Mouse (Mus musculus): ENCODE measurements around the gene Cnih2.
"Not testable (repeated sequence)": the region's sequence is repeated elsewhere in the genome, so short reads cannot be mapped to it uniquely, and the experiment has no call there.

Gene Cnih2

GRCm38 (mm10) chr19:5087884-5088728 is 10.2 kb downstream of the Cnih2 start, which contains the start of gene Yif1a:
Yif1a (plus strand) TSS chr19:5088538.
- peaks cover 32% of the 10 kb centered on the region for H3K27me3 ChIP-seq (ENCODE audit: insufficient read depth, low read length)
- H3K9me3 ChIP-seq (ENCODE audit: low read length): no peaks in the 10 kb centered on the region
- peak; percentile 22; the same call in 1 of the 2 replicates for TF ChIP-seq CTCF (conservative IDR thresholded peaks at IDR 0.05; ENCODE audit: low read length)
- no peak for TF ChIP-seq POU5F1 (IDR thresholded peaks at IDR 0.05; ENCODE audit: borderline replicate concordance, low read length)
- peak; percentile 5; the same call in 1 of the 2 replicates for TF ChIP-seq NANOG (IDR thresholded peaks at IDR 0.05; ENCODE audit: borderline replicate concordance, low read length)
- H3K36me3 ChIP-seq (ENCODE audit: insufficient read depth, low read length): peaks cover 39% of the 10 kb centered on the region
- H3K4me3 ChIP-seq (replicated peaks; ENCODE audit: low read length): peak within 1 kb of the TSS; percentile 98
- H3K4me1 ChIP-seq (replicated peaks; ENCODE audit: low read depth, low read length): peaks cover 65% of the 10 kb centered on the region

- H3K27me3 ChIP-seq (ENCODE audit: insufficient read depth, low read length): peaks cover 48% of the 10 kb centered on the region
- H3K9me3 ChIP-seq (ENCODE audit: low read length); H3K4me3 ChIP-seq (replicated peaks; ENCODE audit: low read length): not testable (repeated sequence)
- peaks cover 24% of the 10 kb centered on the region for H3K36me3 ChIP-seq (ENCODE audit: insufficient read depth, low read length)
- TF ChIP-seq CTCF (conservative IDR thresholded peaks at IDR 0.05; ENCODE audit: low read length): peak; percentile 42
- H3K4me1 ChIP-seq (replicated peaks; ENCODE audit: low read depth, low read length): peaks cover 75% of the 10 kb centered on the region
These were observed 11.8 kb downstream of the Cnih2 start for GRCm38 (mm10) chr19:5086533-5086932.

GRCm38 (mm10) chr19:5085145-5085863 is 13.0 kb downstream of the Cnih2 start, which contains the start of gene Tmem151a:
Tmem151a (minus strand) TSS chr19:5085531.
- Histone ChIP-seq H3K4me3 (replicated peaks; ENCODE audit: low read length) (peak within 1 kb of the TSS; percentile 83), H3K36me3 (ENCODE audit: insufficient read depth, low read length) (peaks cover 11% of the 10 kb centered on the region), H3K4me1 (replicated peaks; ENCODE audit: low read depth, low read length) (peaks cover 75% of the 10 kb centered on the region), H3K9me3 (ENCODE audit: low read length) (no peaks in the 10 kb centered on the region), H3K27me3 (ENCODE audit: insufficient read depth, low read length) (peaks cover 60% of the 10 kb centered on the region)
- TF ChIP-seq NANOG (IDR thresholded peaks at IDR 0.05; ENCODE audit: borderline replicate concordance, low read length) (no peak), CTCF (conservative IDR thresholded peaks at IDR 0.05; ENCODE audit: low read length) (no peak), POU5F1 (IDR thresholded peaks at IDR 0.05; ENCODE audit: borderline replicate concordance, low read length) (no peak)

GRCm38 (mm10) chr19:5084834-5085144 is 13.5 kb downstream of the Cnih2 start:
- H3K27me3 ChIP-seq (ENCODE audit: insufficient read depth, low read length): peaks cover 65% of the 10 kb centered on the region
- H3K4me3 ChIP-seq (replicated peaks; ENCODE audit: low read length): peak overlapping the region; percentile 83
- H3K4me1 ChIP-seq (replicated peaks; ENCODE audit: low read depth, low read length): peaks cover 73% of the 10 kb centered on the region
- peaks cover 6% of the 10 kb centered on the region for H3K36me3 ChIP-seq (ENCODE audit: insufficient read depth, low read length)
- TF ChIP-seq CTCF (conservative IDR thresholded peaks at IDR 0.05; ENCODE audit: low read length) (no peak), POU5F1 (IDR thresholded peaks at IDR 0.05; ENCODE audit: borderline replicate concordance, low read length) (no peak), NANOG (IDR thresholded peaks at IDR 0.05; ENCODE audit: borderline replicate concordance, low read length) (no peak)
- H3K9me3 ChIP-seq (ENCODE audit: low read length): no peaks in the 10 kb centered on the region

DNA sequence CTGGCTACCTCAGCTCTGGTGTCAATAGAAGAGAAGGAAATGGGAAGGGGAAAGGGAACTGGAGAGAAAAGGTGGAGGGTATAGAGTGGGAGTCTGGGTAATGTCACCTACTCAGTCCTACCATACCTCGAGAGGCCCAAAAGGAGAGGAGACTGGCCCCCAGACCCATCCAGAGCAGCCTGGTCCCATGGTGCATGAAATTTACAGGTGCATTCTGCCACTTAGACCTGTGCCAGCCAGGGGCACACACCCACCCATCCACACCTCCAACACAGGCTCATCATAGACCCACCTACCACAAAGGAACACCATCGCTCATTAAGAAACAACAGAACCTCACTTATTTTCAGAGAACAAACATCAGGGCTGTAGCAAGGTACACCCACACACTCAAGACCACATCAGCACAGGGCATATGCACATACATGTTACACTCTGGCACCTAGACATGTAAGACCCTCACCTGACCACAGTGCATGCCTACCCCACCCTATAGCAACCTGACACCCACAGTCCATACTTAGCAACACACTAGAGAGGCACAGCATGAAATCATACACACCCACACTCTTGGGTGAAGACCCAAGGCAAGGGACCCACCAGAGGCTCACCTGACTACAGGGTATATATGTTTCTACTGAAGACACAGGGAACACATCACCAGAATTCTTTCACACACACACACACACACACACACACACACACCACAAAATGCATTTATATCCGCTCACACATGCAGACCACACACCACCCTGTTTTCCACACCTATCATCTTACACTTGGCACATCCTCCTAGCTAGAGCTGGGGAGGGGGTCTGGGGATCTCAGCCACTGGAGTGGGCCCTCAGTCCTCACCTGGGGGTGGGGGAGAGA is 14.1 kb downstream of the Cnih2 start:
- Histone ChIP-seq H3K27me3 (ENCODE audit: insufficient read depth, low read length) (peaks cover 68% of the 10 kb centered on the region), H3K9me3 (ENCODE audit: low read length) (no peaks in the 10 kb centered on the region), H3K4me1 (replicated peaks; ENCODE audit: low read depth, low read length) (peaks cover 68% of the 10 kb centered on the region), H3K4me3 (replicated peaks; ENCODE audit: low read length) (peak overlapping the region; percentile 83), H3K36me3 (ENCODE audit: insufficient read depth, low read length) (peaks cover under 1% of the 10 kb centered on the region)
- TF ChIP-seq CTCF (conservative IDR thresholded peaks at IDR 0.05; ENCODE audit: low read length): no peak
- TF ChIP-seq POU5F1 (IDR thresholded peaks at IDR 0.05; ENCODE audit: borderline replicate concordance, low read length): no peak
- no peak for TF ChIP-seq NANOG (IDR thresholded peaks at IDR 0.05; ENCODE audit: borderline replicate concordance, low read length)

DNA sequence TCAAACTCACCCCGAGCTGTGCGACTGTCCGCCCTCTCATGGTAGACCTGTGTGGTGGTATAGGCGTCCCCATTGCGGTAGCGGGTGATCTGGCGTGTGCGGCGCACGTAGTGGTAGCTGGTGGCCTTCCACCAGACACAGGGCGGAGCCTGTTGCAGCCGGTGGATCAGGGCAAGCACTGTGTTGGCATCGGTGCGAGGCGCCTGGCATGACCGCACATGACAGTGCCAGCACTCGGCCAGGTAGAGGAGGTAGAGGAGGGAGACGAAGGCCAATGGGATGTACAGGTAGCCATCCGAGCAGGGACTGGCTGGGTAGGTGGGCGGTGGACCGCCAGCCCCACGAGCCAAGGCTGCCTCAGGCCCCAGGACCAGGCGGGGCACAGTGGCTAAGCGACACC is 15.7 kb downstream of the Cnih2 start:
- peak overlapping the region; percentile 73 for H3K4me3 ChIP-seq (replicated peaks; ENCODE audit: low read length)
- peaks cover 60% of the 10 kb centered on the region for H3K4me1 ChIP-seq (replicated peaks; ENCODE audit: low read depth, low read length)
- peaks cover 68% of the 10 kb centered on the region for H3K27me3 ChIP-seq (ENCODE audit: insufficient read depth, low read length)
- H3K9me3 ChIP-seq (ENCODE audit: low read length): no peaks in the 10 kb centered on the region
- TF ChIP-seq NANOG (IDR thresholded peaks at IDR 0.05; ENCODE audit: borderline replicate concordance, low read length): no peak
- no peak for TF ChIP-seq CTCF (conservative IDR thresholded peaks at IDR 0.05; ENCODE audit: low read length)
- no peak for TF ChIP-seq POU5F1 (IDR thresholded peaks at IDR 0.05; ENCODE audit: borderline replicate concordance, low read length)
- H3K36me3 ChIP-seq (ENCODE audit: insufficient read depth, low read length): no peaks in the 10 kb centered on the region; the same call in 1 of the 2 replicates

- Histone ChIP-seq H3K36me3 (ENCODE audit: insufficient read depth, low read length) (no peaks in the 10 kb centered on the region; the same call in 1 of the 2 replicates), H3K4me1 (replicated peaks; ENCODE audit: low read depth, low read length) (peaks cover 54% of the 10 kb centered on the region), H3K4me3 (replicated peaks; ENCODE audit: low read length) (peak overlapping the region; percentile 73), H3K9me3 (ENCODE audit: low read length) (no peaks in the 10 kb centered on the region), H3K27me3 (ENCODE audit: insufficient read depth, low read length) (peaks cover 68% of the 10 kb centered on the region)
- TF ChIP-seq NANOG (IDR thresholded peaks at IDR 0.05; ENCODE audit: borderline replicate concordance, low read length): no peak
- no peak for TF ChIP-seq POU5F1 (IDR thresholded peaks at IDR 0.05; ENCODE audit: borderline replicate concordance, low read length)
- TF ChIP-seq CTCF (conservative IDR thresholded peaks at IDR 0.05; ENCODE audit: low read length): no peak
These were observed 16.3 kb downstream of the Cnih2 start for GRCm38 (mm10) chr19:5082005-5082404.

DNA sequence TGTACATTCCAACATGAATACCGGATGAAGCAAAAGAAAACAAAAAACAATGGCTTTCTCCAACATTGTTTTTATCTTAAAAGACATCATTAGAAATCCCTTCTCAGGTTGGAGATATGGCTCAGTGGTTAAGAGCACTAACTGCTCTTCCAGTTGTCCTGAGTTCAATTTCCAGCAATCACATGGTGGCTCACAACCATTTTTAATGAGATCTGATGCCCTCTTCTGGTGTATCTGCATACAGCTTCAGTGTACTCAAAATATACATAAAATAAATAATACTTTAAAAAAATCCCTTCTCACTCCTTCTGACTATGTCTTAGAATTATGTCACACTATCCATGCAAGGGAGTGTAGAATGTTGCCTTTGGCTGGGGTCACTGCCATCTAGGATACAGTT is 19.0 kb downstream of the Cnih2 start:
- H3K27me3 ChIP-seq (ENCODE audit: insufficient read depth, low read length): peaks cover 52% of the 10 kb centered on the region
- no peak overlapping the region for H3K4me3 ChIP-seq (replicated peaks; ENCODE audit: low read length)
- peaks cover 38% of the 10 kb centered on the region for H3K4me1 ChIP-seq (replicated peaks; ENCODE audit: low read depth, low read length)
- TF ChIP-seq NANOG (IDR thresholded peaks at IDR 0.05; ENCODE audit: borderline replicate concordance, low read length) (no peak), POU5F1 (IDR thresholded peaks at IDR 0.05; ENCODE audit: borderline replicate concordance, low read length) (no peak), CTCF (conservative IDR thresholded peaks at IDR 0.05; ENCODE audit: low read length) (no peak)
- H3K36me3 ChIP-seq (ENCODE audit: insufficient read depth, low read length): no peaks in the 10 kb centered on the region; the same call in 1 of the 2 replicates
- no peaks in the 10 kb centered on the region; the same call in 1 of the 2 replicates for H3K9me3 ChIP-seq (ENCODE audit: low read length)

Data from E14TG2a.4 (cell line).